Mouse (Mus musculus): ENCODE results near the gene Pfdn6. TPM values are rescaled to one million over a fixed set of nuclear protein-coding genes. Genes with fewer than 3 reads are reported as not detected.
A peak's percentile ranks its signal among the peaks of the same experiment; 100 is the strongest.

Pfdn6 gene
- polyA plus RNA-seq, 1 experiment: 130 TPM

DNA sequence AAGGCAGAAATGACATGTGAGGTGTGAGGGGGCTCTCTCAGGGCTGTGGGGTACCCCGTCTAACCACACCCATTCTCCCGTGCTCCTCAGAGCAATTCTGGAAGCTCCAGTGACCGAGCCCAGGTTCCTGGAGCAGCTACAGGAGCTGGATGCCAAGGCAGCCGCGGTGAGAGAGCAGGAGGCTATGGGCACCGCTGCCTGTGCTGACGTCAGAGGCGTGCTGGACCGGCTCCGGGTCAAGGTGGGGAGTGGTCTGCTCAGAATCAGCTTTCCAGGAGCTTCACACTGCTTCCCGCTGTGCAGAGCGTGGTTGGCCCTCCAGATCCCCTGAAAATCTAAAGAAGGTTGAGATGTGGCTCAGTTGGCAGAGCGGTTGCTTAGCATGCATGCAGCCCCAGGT is 19.0 kb upstream of the Pfdn6 start:
- peaks cover 28% of the 10 kb centered on the region for H3K79me2 ChIP-seq (ENCODE audit: control insufficient read depth, insufficient read depth)
- TF ChIP-seq MYOG (IDR thresholded peaks at IDR 0.05; ENCODE audit: control insufficient read depth, extremely low read depth, insufficient read length): no peak
- no peak for TF ChIP-seq CTCF (IDR thresholded peaks at IDR 0.05; ENCODE audit: control insufficient read depth, insufficient read depth, insufficient read length)
- TF ChIP-seq MYOD1 (IDR thresholded peaks at IDR 0.05; ENCODE audit: control insufficient read depth, insufficient read length, low read depth): no peak
- TF ChIP-seq USF1 (IDR thresholded peaks at IDR 0.05; ENCODE audit: low read depth): no peak
- TF ChIP-seq FOSL1 (IDR thresholded peaks at IDR 0.05; ENCODE audit: insufficient read depth, low read length, poor library complexity, severe bottlenecking): no peak
- no peak for TF ChIP-seq MAX (IDR thresholded peaks at IDR 0.05)
- no peak for TF ChIP-seq CEBPB (IDR thresholded peaks at IDR 0.05; ENCODE audit: low read depth)
- peaks cover 23% of the 10 kb centered on the region for H3K79me3 ChIP-seq (ENCODE audit: low read depth)
- no peak overlapping the region for H3ac ChIP-seq (ENCODE audit: control insufficient read depth, insufficient read length, low read depth)
- no peak overlapping the region for H3K4me3 ChIP-seq (ENCODE audit: insufficient read depth, poor library complexity, severe bottlenecking)
- H3K36me3 ChIP-seq (ENCODE audit: control insufficient read depth, insufficient read depth): peaks cover 9% of the 10 kb centered on the region
- H3K27me3 ChIP-seq (ENCODE audit: control insufficient read depth, insufficient read depth, insufficient read length): no peaks in the 10 kb centered on the region

DNA sequence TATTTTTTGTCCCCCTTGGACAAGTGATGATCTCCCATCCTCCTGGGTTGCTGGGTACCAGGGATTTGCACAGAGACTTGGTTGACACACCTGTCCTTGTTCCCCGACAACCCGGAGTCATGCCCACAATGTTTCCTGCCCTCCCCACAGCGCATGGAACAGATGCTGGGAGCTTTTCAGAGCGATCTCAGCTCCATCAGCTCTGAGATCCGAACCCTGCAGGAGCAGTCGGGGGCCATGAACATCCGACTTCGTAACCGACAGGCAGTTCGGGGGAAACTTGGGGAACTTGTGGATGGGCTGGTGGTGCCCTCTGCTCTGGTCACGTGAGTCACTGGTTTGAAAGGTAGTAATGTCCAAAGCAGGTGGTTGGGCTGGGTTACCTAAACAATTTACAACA is 18.3 kb upstream of the Pfdn6 start:
- Histone ChIP-seq H3K27me3 (ENCODE audit: control insufficient read depth, insufficient read depth, insufficient read length) (no peaks in the 10 kb centered on the region), H3K79me3 (ENCODE audit: low read depth) (peaks cover 28% of the 10 kb centered on the region), H3K4me3 (ENCODE audit: insufficient read depth, poor library complexity, severe bottlenecking) (no peak overlapping the region), H3ac (ENCODE audit: control insufficient read depth, insufficient read length, low read depth) (no peak overlapping the region), H3K79me2 (ENCODE audit: control insufficient read depth, insufficient read depth) (peaks cover 35% of the 10 kb centered on the region), H3K36me3 (ENCODE audit: control insufficient read depth, insufficient read depth) (peaks cover 14% of the 10 kb centered on the region)
- TF ChIP-seq CEBPB (IDR thresholded peaks at IDR 0.05; ENCODE audit: low read depth): no peak

DNA sequence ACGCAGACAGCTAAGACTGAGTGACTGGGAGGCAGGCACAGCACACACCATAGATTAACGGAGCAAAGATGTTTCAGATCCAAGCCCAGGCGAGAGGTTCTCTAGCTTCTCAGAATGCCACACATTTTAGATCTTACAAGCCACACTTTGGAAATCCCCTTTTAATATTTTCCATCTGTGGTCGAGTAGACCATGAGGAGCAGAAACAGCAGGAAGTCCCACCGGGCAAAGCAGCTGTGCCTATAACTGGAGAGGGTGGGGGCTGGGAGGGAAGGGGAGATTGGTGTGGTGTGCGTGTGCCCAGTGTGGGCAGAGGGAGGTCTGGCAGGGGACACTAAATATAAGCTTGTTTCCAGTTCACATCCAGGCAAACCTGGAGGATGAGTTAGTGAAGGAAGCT is 17.4 kb upstream of the Pfdn6 start:
- TF ChIP-seq MYOD1 (IDR thresholded peaks at IDR 0.05; ENCODE audit: control insufficient read depth, insufficient read length, low read depth) (no peak), CTCF (IDR thresholded peaks at IDR 0.05; ENCODE audit: control insufficient read depth, insufficient read depth, insufficient read length) (no peak), MYOG (IDR thresholded peaks at IDR 0.05; ENCODE audit: control insufficient read depth, extremely low read depth, insufficient read length) (no peak), FOSL1 (IDR thresholded peaks at IDR 0.05; ENCODE audit: insufficient read depth, low read length, poor library complexity, severe bottlenecking) (no peak), MAX (IDR thresholded peaks at IDR 0.05) (no peak), USF1 (IDR thresholded peaks at IDR 0.05; ENCODE audit: low read depth) (no peak), CEBPB (IDR thresholded peaks at IDR 0.05; ENCODE audit: low read depth) (no peak)
- H3K36me3 ChIP-seq (ENCODE audit: control insufficient read depth, insufficient read depth): peaks cover 23% of the 10 kb centered on the region
- peaks cover 44% of the 10 kb centered on the region for H3K79me2 ChIP-seq (ENCODE audit: control insufficient read depth, insufficient read depth)
- H3ac ChIP-seq (ENCODE audit: control insufficient read depth, insufficient read length, low read depth): no peak overlapping the region
- no peak overlapping the region for H3K4me3 ChIP-seq (ENCODE audit: insufficient read depth, poor library complexity, severe bottlenecking)
- H3K27me3 ChIP-seq (ENCODE audit: control insufficient read depth, insufficient read depth, insufficient read length): no peaks in the 10 kb centered on the region
- peaks cover 36% of the 10 kb centered on the region for H3K79me3 ChIP-seq (ENCODE audit: low read depth)

DNA sequence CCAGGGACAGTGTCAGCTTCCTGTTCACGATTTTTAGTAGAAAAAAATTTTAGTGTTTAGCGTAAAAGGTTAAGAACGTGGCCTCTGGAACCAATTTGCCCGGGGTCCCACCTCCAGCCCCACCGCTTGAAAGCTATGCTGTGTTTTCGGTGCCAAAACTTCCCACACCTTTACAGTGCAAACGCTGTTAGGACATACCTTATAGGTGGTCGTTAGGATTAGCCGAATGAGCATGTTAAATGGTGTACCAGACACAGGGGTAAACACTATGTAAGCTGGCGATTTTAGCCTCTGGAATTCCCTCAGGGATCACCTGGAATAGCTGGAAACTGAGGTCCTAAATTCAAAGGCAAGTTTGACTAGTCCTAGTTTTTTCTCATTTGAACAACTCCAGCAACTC is 16.2 kb upstream of the Pfdn6 start:
- TF ChIP-seq MAX (IDR thresholded peaks at IDR 0.05) (no peak), CEBPB (IDR thresholded peaks at IDR 0.05; ENCODE audit: low read depth) (no peak), USF1 (IDR thresholded peaks at IDR 0.05; ENCODE audit: low read depth) (no peak), CTCF (IDR thresholded peaks at IDR 0.05; ENCODE audit: control insufficient read depth, insufficient read depth, insufficient read length) (no peak), MYOG (IDR thresholded peaks at IDR 0.05; ENCODE audit: control insufficient read depth, extremely low read depth, insufficient read length) (no peak), FOSL1 (IDR thresholded peaks at IDR 0.05; ENCODE audit: insufficient read depth, low read length, poor library complexity, severe bottlenecking) (no peak), MYOD1 (IDR thresholded peaks at IDR 0.05; ENCODE audit: control insufficient read depth, insufficient read length, low read depth) (no peak)
- Histone ChIP-seq H3K4me3 (ENCODE audit: insufficient read depth, poor library complexity, severe bottlenecking) (peak overlapping the region; percentile 83), H3K27me3 (ENCODE audit: control insufficient read depth, insufficient read depth, insufficient read length) (no peaks in the 10 kb centered on the region), H3K36me3 (ENCODE audit: control insufficient read depth, insufficient read depth) (peaks cover 33% of the 10 kb centered on the region), H3K79me3 (ENCODE audit: low read depth) (peaks cover 36% of the 10 kb centered on the region), H3K79me2 (ENCODE audit: control insufficient read depth, insufficient read depth) (peaks cover 48% of the 10 kb centered on the region), H3ac (ENCODE audit: control insufficient read depth, insufficient read length, low read depth) (peak overlapping the region; percentile 100)

DNA sequence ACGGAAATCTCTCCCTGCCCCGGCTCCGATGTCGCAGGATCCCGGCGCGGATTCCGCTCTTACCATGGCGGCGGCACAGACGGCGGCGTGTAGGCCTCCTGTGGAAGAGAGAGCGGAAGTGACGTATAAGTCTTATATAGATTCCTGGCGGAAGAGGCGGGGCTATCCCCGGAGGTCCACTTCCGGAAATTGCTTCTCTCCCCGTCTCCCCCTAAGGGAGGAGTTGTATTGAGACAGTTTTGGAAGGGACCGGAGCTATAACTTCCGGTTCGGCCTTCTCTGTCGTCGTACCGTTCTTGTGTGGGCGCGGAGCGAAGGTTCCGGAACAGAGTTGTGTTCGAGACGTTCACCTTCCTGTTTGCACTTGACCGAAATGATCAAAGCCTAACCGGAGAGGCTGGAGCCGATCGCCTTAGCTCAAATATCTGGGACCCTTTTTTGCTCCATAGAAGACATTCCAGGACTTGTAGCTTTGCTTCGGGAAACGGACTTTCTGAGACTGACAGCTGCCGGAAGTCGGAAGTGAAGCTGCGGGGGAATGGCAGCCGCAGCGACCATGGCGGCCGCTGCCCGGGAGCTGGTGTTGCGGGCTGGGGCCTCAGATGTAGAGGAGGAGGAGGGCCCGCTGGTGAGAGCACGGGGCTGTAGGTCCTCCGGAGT is 15.5 kb upstream of the Pfdn6 start, which contains the start of the genes Vps52 and Rps18:
Gene Vps52 (plus strand): TSS at position 258 of the 660 bp plus-strand sequence.
Gene Rps18 (minus strand): TSS at position 447 of the 660 bp plus-strand sequence.
- Histone ChIP-seq H3K27me3 (ENCODE audit: control insufficient read depth, insufficient read depth, insufficient read length) (no peaks in the 10 kb centered on the region), H3K36me3 (ENCODE audit: control insufficient read depth, insufficient read depth) (peaks cover 36% of the 10 kb centered on the region), H3K79me2 (ENCODE audit: control insufficient read depth, insufficient read depth) (peaks cover 48% of the 10 kb centered on the region), H3ac (ENCODE audit: control insufficient read depth, insufficient read length, low read depth) (peak within 1 kb of the TSS; percentile 100), H3K4me3 (ENCODE audit: insufficient read depth, poor library complexity, severe bottlenecking) (peak within 1 kb of the TSS; percentile 97), H3K79me3 (ENCODE audit: low read depth) (peaks cover 36% of the 10 kb centered on the region)
- TF ChIP-seq MAX (IDR thresholded peaks at IDR 0.05): peak; percentile 70
- no peak for TF ChIP-seq MYOG (IDR thresholded peaks at IDR 0.05; ENCODE audit: control insufficient read depth, extremely low read depth, insufficient read length)

Measured in C2C12 (cell line).